Mouse (Mus musculus) myocyte (in vitro differentiated cells): ENCODE results near the gene Pla2g2e. TPM values are rescaled to one million over a fixed set of nuclear protein-coding genes. Genes with fewer than 3 reads are reported as not detected.

Source experiments
- H3K27me3 ChIP-seq: one replicate; pipeline ENCODE4 v1.6.1; 2011; ENCODE audit not compliant: control insufficient read depth, insufficient read depth, insufficient read length
- H3K36me3 ChIP-seq: one replicate; pipeline ENCODE4 v1.6.1; 2011; ENCODE audit not compliant: control insufficient read depth, insufficient read depth
- H3K4me2 ChIP-seq: one replicate; pipeline ENCODE4 v1.6.1; 2011; ENCODE audit warnings: low read depth, control low read depth
- H3K4me3 ChIP-seq: one replicate; pipeline ENCODE4 v1.5.1; 2011; ENCODE audit warnings: mild to moderate bottlenecking, control low read depth, moderate library complexity
- H3K79me2 ChIP-seq: one replicate; pipeline ENCODE4 v1.6.1; 2011; ENCODE audit not compliant: control insufficient read depth, insufficient read depth
- H3ac ChIP-seq: one replicate; pipeline ENCODE4 v1.6.1; 2011; ENCODE audit not compliant: control insufficient read depth, insufficient read length
- CEBPB ChIP-seq: IDR thresholded peaks from 2 replicates; pipeline ENCODE4 v1.6.1; 2011; ENCODE audit warnings: mild to moderate bottlenecking, moderate library complexity; ENCODE audit not compliant: poor library complexity, insufficient read depth, severe bottlenecking
- E2F4 ChIP-seq: IDR thresholded peaks from one replicate; pipeline ENCODE4 v1.6.1; 2011; ENCODE audit warnings: mild to moderate bottlenecking, control low read depth, moderate library complexity; ENCODE audit not compliant: insufficient read depth
- MAX ChIP-seq: IDR thresholded peaks from one replicate; pipeline ENCODE4 v1.6.1; 2011; ENCODE audit warnings: low read depth, mild to moderate bottlenecking, control low read depth
- MYOD1 ChIP-seq, 3 experiments: IDR thresholded peaks; one replicate each; pipeline ENCODE4 v1.6.1; 2011; ENCODE audit warnings: control low read depth in 2 of 3, low read depth in 2 of 3, mild to moderate bottlenecking in 2 of 3, moderate library complexity in 1 of 3; ENCODE audit not compliant: insufficient read length in 2 of 3, control insufficient read depth in 1 of 3
- MYOG ChIP-seq, 3 experiments: IDR thresholded peaks; one replicate each; pipeline ENCODE4 v1.6.1; 2011; ENCODE audit warnings: control low read depth in 2 of 3, low read depth in 2 of 3, mild to moderate bottlenecking in 2 of 3; ENCODE audit not compliant: insufficient read length in 2 of 3, control insufficient read depth in 1 of 3, insufficient read depth in 1 of 3
- POLR2A ChIP-seq: IDR thresholded peaks from one replicate; pipeline ENCODE4 v1.6.1; 2011; ENCODE audit warnings: low read depth, mild to moderate bottlenecking, control low read depth, moderate library complexity; ENCODE audit not compliant: insufficient read length
- POLR2AphosphoS2 ChIP-seq: IDR thresholded peaks from one replicate; pipeline ENCODE4 v1.6.1; 2011; ENCODE audit warnings: low read depth, control low read depth; ENCODE audit not compliant: insufficient read length
- REST ChIP-seq: IDR thresholded peaks from one replicate; pipeline ENCODE4 v1.6.1; 2011; ENCODE audit warnings: mild to moderate bottlenecking, control low read depth, moderate library complexity; ENCODE audit not compliant: insufficient read depth, insufficient read length
- SRF ChIP-seq: IDR thresholded peaks from one replicate; pipeline ENCODE4 v1.6.1; 2011; ENCODE audit warnings: low read depth; ENCODE audit not compliant: control insufficient read depth, insufficient read length
- TCF12 ChIP-seq: IDR thresholded peaks from one replicate; pipeline ENCODE4 v1.6.1; 2011; ENCODE audit warnings: mild to moderate bottlenecking, control low read depth; ENCODE audit not compliant: poor library complexity, insufficient read depth, severe bottlenecking
- TCF3 ChIP-seq: IDR thresholded peaks from one replicate; pipeline ENCODE4 v1.6.1; 2011; ENCODE audit warnings: low read depth, control low read depth; ENCODE audit not compliant: insufficient read length
- USF1 ChIP-seq: IDR thresholded peaks from one replicate; pipeline ENCODE4 v1.6.1; 2011; ENCODE audit warnings: low read depth, mild to moderate bottlenecking, control low read depth, moderate library complexity
- polyA plus RNA-seq: library from polyadenylated mRNA; unstranded; fragments of >200 nt; fragmentation: generic; extraction: Trizol; gene quantifications from one replicate; pipeline ENCODE4 v1.2.1, GENCODE M21; 2012; ENCODE audit warnings: missing spikeins

Gene Pla2g2e
- polyA plus RNA-seq, 1 experiment, result 20.4 TPM

- Histone ChIP-seq H3K4me3 (peak overlapping the region; percentile 3), H3K27me3 (no peaks in the 10 kb centered on the region), H3K36me3 (no peaks in the 10 kb centered on the region), H3ac (no peak overlapping the region), H3K79me2 (no peaks in the 10 kb centered on the region), H3K4me2 (no peak overlapping the region)
- TF ChIP-seq E2F4 (no peak), USF1 (no peak), POLR2AphosphoS2 (no peak), MYOG (IDR thresholded peaks at IDR 0.05; ENCODE audit: control insufficient read depth in 1 of 3, insufficient read depth in 1 of 3, insufficient read length in 2 of 3, low read depth in 2 of 3) (no peak), MAX (no peak), POLR2A (no peak), REST (no peak), MYOD1 (IDR thresholded peaks at IDR 0.05; ENCODE audit: control insufficient read depth in 1 of 3, insufficient read length in 2 of 3, low read depth in 2 of 3) (no peak), CEBPB (no peak), SRF (no peak), TCF12 (no peak), TCF3 (no peak)
These were observed 2.1 kb downstream of the Pla2g2e start for GRCm38 (mm10) chr4:138879808-138880207.

DNA sequence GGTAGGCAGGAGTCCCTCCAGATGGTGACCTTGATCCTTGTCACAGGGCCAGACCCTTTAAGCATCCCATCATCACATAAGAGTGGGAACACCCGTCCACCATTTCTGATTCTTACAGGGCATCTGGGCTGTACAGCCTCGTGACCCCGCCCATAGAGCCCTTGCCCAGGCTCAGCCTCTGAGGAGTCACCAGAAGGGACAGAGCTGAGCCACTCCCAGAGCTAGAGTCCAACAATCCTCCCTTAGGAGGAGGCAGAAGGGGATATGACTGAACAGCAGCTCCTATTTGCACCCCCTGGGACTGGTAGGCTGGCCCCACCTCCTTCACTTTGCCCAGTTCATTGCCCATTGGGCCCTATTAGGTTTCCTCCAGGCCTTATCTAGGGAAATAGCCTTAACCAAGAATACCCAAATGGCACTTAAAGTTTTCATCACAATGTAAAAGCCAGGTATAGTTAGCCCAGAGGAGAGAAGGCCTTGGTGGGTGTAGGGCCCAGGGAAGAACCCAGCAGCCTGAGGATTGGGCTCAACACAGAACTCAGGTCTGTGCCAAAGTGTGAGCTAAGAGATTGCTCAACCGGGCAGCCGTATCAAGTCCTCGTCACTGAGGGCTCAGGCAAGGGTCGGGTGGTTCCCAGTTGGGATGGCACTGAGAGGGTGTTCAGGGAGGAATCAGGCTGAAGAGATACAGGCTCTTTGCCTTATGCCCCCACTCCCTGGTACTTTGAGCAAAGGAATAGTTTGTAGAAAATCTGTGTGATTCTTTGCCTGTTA, 3.3 kb downstream of the Pla2g2e start:
- no peaks in the 10 kb centered on the region for H3K79me2 ChIP-seq
- TF ChIP-seq SRF (no peak), REST (no peak), POLR2A (no peak), TCF3 (no peak), MYOG (IDR thresholded peaks at IDR 0.05; ENCODE audit: control insufficient read depth in 1 of 3, insufficient read depth in 1 of 3, insufficient read length in 2 of 3, low read depth in 2 of 3) (no peak), USF1 (no peak), TCF12 (no peak), MAX (no peak), E2F4 (no peak), MYOD1 (IDR thresholded peaks at IDR 0.05; ENCODE audit: control insufficient read depth in 1 of 3, insufficient read length in 2 of 3, low read depth in 2 of 3) (no peak), CEBPB (no peak), POLR2AphosphoS2 (no peak)
- H3K27me3 ChIP-seq, result no peaks in the 10 kb centered on the region
- H3K4me2 ChIP-seq, result no peak overlapping the region
- H3K4me3 ChIP-seq, result no peak overlapping the region
- H3K36me3 ChIP-seq, result no peaks in the 10 kb centered on the region
- H3ac ChIP-seq, result no peak overlapping the region

DNA sequence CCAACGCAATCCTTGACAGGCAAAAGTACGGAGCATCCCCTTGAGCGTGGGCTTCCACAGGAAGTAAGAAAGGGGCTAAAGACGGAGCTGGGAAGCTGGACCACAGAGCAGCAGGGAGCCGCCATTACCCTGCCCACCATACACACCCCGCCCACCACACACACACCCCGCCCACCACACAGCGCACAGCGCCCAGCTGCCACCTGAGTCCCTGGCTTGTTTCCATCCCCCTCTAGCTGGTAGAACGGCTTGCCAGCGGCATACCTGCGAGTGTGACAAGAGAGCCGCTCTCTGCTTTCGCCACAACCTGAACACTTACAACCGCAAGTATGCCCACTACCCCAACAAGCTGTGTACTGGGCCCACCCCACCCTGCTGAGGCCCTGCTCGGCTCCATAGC, 4.4 kb downstream of the Pla2g2e start:
- no peak for TF ChIP-seq E2F4
- TF ChIP-seq POLR2A, result no peak
- no peak for TF ChIP-seq REST
- no peak for TF ChIP-seq CEBPB
- TF ChIP-seq USF1, result no peak
- no peak for TF ChIP-seq SRF
- no peak for TF ChIP-seq MYOG (IDR thresholded peaks at IDR 0.05; ENCODE audit: control insufficient read depth in 1 of 3, insufficient read depth in 1 of 3, insufficient read length in 2 of 3, low read depth in 2 of 3)
- no peak for TF ChIP-seq TCF3
- TF ChIP-seq MYOD1 (IDR thresholded peaks at IDR 0.05; ENCODE audit: control insufficient read depth in 1 of 3, insufficient read length in 2 of 3, low read depth in 2 of 3), result no peak
- no peak for TF ChIP-seq TCF12
- TF ChIP-seq MAX, result no peak
- TF ChIP-seq POLR2AphosphoS2, result no peak
- H3K27me3 ChIP-seq, result no peaks in the 10 kb centered on the region
- H3ac ChIP-seq, result no peak overlapping the region
- no peak overlapping the region for H3K4me3 ChIP-seq
- no peak overlapping the region for H3K4me2 ChIP-seq
- no peaks in the 10 kb centered on the region for H3K79me2 ChIP-seq
- H3K36me3 ChIP-seq, result no peaks in the 10 kb centered on the region

DNA sequence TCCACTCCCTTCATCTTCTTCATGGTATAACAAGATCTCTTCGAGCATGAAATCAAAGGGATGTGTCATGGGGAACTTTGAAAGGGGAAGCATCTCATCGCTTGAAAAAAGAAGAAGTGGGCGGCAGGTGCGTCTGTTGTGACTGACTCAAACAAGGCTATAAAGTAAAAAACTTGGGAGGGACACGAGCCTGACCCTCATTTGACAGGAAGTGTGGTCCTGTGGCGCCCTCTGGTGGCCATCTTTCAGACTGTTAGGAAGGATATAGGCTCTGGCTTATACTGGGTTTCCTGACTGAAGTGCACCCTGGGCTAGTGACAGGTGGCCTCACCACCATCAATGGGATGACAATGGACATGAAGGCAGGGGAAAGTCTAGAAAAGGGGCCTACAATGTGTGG, 6.5 kb downstream of the Pla2g2e start:
- Histone ChIP-seq H3ac (no peak overlapping the region), H3K4me3 (no peak overlapping the region), H3K36me3 (no peaks in the 10 kb centered on the region)

DNA sequence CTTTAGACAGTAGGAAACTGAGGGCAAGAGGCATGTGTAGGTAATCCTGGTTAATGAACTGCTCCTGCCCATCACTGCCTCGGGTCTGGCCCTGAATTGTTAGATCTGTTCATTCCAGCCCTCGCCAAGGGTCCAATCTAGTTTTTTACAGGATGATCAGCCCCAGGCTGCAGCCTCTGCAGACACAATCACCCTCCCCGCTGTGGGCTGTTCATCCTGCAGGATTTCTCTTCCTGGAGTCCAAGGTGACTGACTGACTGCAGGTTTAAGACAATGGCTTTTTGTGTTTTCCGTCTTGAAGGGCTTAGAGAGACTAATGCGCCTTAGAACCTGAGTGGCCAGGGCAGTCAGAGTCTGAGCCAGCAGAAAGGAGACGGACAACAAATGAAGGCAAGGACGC, 11.4 kb downstream of the Pla2g2e start:
- no peak for TF ChIP-seq REST
- no peak for TF ChIP-seq CEBPB
- TF ChIP-seq TCF3, result no peak
- TF ChIP-seq POLR2AphosphoS2, result no peak
- TF ChIP-seq MYOG (IDR thresholded peaks at IDR 0.05; ENCODE audit: control insufficient read depth in 1 of 3, insufficient read depth in 1 of 3, insufficient read length in 2 of 3, low read depth in 2 of 3), result no peak
- TF ChIP-seq POLR2A, result no peak
- TF ChIP-seq USF1, result no peak
- no peak overlapping the region for H3K4me3 ChIP-seq
- no peaks in the 10 kb centered on the region for H3K36me3 ChIP-seq
- H3ac ChIP-seq, result no peak overlapping the region
- H3K4me2 ChIP-seq, result no peak overlapping the region
- no peaks in the 10 kb centered on the region for H3K27me3 ChIP-seq
- no peaks in the 10 kb centered on the region for H3K79me2 ChIP-seq

More for the DNA sequence above, 6.5 kb downstream of the Pla2g2e start:
- H3K4me2 ChIP-seq, result no peak overlapping the region
- TF ChIP-seq MYOG (IDR thresholded peaks at IDR 0.05; ENCODE audit: control insufficient read depth in 1 of 3, insufficient read depth in 1 of 3, insufficient read length in 2 of 3, low read depth in 2 of 3) (no peak), POLR2AphosphoS2 (peak; percentile 36)
- no peaks in the 10 kb centered on the region for H3K79me2 ChIP-seq
- no peaks in the 10 kb centered on the region for H3K27me3 ChIP-seq
